Mouse (Mus musculus): Measurements from ENCODE around the gene Golim4.

GRCm38 (mm10) chr3:75952328-75953060 lies 4.3 kb downstream of the Golim4 start:
- TF ChIP-seq CTCF (IDR thresholded peaks at IDR 0.05; ENCODE audit: borderline replicate concordance, control insufficient read depth, extremely low read depth, insufficient read depth, low read length, poor library complexity) = no peak
- no peak for TF ChIP-seq POLR2A (IDR thresholded peaks at IDR 0.05; ENCODE audit: control insufficient read depth, extremely low read depth, insufficient read depth, low read length, poor library complexity)

All from thymus, adult 2 months (tissue).